Mouse (Mus musculus) brain, embryonic 14.5 days (tissue): ENCODE results near the gene Olfr281.

Source experiments
- CTCF ChIP-seq: fragments of 200-500 bp; IDR thresholded peaks from 2 replicates; pipeline ENCODE4 v1.5.1; 2012; ENCODE audit warnings: inconsistent platforms, mild to moderate bottlenecking, moderate library complexity, borderline replicate concordance; ENCODE audit not compliant: insufficient read depth, insufficient read length; ENCODE audit errors: extremely low read depth
- POLR2A ChIP-seq: fragments of 200-500 bp; IDR thresholded peaks from 2 replicates; pipeline ENCODE4 v1.6.1; 2012; ENCODE audit warnings: mild to moderate bottlenecking, inconsistent platforms, borderline replicate concordance; ENCODE audit not compliant: poor library complexity, insufficient read depth, insufficient read length, severe bottlenecking; ENCODE audit errors: extremely low read depth

DNA sequence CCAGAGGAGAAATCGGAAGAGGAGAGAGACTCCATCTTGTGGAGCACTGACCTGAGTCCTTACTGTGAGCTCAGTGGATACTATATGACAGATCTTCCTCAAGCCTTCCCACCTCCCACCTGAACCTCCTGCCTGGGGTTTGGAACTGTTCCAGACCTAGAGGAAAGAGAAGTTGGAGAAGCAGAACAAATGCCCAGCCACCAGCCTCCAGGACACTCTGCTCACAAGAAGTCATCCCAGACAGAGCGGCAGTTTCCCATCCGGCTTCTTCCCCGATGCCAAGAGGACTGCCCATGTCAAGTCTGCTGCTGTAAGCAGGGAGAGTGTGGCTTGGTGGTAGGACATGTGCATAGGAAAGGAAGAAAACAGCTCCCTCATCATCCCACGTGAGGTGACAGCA lies 23.9 kb downstream of the Olfr281 start:
- TF ChIP-seq CTCF (no peak), POLR2A (no peak)
